Mouse (Mus musculus) stomach, embryonic 14.5 days (tissue): ENCODE measurements around the gene Gm12185. TPM values are rescaled to one million over a fixed set of nuclear protein-coding genes. Genes with fewer than 3 reads are reported as not detected.

ENCODE experiments used
- polyA plus RNA-seq: library from polyadenylated mRNA; unstranded; fragments of >200 nt; fragmentation: Nextera tagmentation; extraction: Ambion mirVana; gene quantifications from 2 replicates; pipeline ENCODE4 v1.2.1, GENCODE M21; 2014

The Gm12185 gene
- polyA plus RNA-seq, 1 experiment from 2014 or later, result not detected

Other genes with a start within 250 kb of the Gm12185 start
- 984 TPM in 2 replicates for gene Rack1, start 191.9 kb downstream of the Gm12185 start, polyA plus RNA-seq
- 5.8 and 6.2 TPM in 2 replicates for gene Trim41, start 174.9 kb downstream of the Gm12185 start, polyA plus RNA-seq
- gene Trim7, start 166.1 kb downstream of the Gm12185 start, polyA plus RNA-seq, result 1.4 and 2.1 TPM in 2 replicates
- gene Gm12184, start 165.6 kb downstream of the Gm12185 start, polyA plus RNA-seq, result 4.5 and 4.9 TPM in 2 replicates
- 12.9 and 13.2 TPM in 2 replicates for gene Irgm1, start 120.5 kb downstream of the Gm12185 start, polyA plus RNA-seq
- 0.12 and 0.28 TPM in 2 replicates for gene Gm5431, start 90.0 kb downstream of the Gm12185 start, polyA plus RNA-seq
- 3.8 TPM in 2 replicates for gene Psme2b, start 46.0 kb downstream of the Gm12185 start, polyA plus RNA-seq
- gene Olfr56, start 13.3 kb downstream of the Gm12185 start, polyA plus RNA-seq, result 0.21 TPM in 1 of 2 replicates, not detected in the other
- 0.67 and 0.73 TPM in 2 replicates for gene 9930111J21Rik1, start 12.8 kb downstream of the Gm12185 start, polyA plus RNA-seq
- gene Tgtp1, start 1.9 kb upstream of the Gm12185 start, polyA plus RNA-seq, result 1.0 and 1.4 TPM in 2 replicates
- gene 9930111J21Rik2, start 59.0 kb upstream of the Gm12185 start, polyA plus RNA-seq, result 0.81 and 1.2 TPM in 2 replicates
- gene Tgtp2, start 72.0 kb upstream of the Gm12185 start, polyA plus RNA-seq, result 0.10 TPM in 1 of 2 replicates, not detected in the other
- gene Ifi47, start 84.4 kb upstream of the Gm12185 start, polyA plus RNA-seq, result 1.6 and 2.2 TPM in 2 replicates
- 0.08 TPM in 1 of 2 replicates, not detected in the other for gene Olfr1396, start 122.6 kb upstream of the Gm12185 start, polyA plus RNA-seq
- gene Olfr1395, start 150.0 kb upstream of the Gm12185 start, polyA plus RNA-seq, result not detected in 2 replicates
- gene Olfr1394, start 162.2 kb upstream of the Gm12185 start, polyA plus RNA-seq, result not detected in 2 replicates
- 2.4 TPM in 2 replicates for gene Btnl9, start 194.9 kb upstream of the Gm12185 start, polyA plus RNA-seq
- 42.1 and 47.6 TPM in 2 replicates for gene Zfp62, start 211.1 kb upstream of the Gm12185 start, polyA plus RNA-seq